Mouse (Mus musculus) C2C12 (cell line): Measurements from ENCODE around the gene Higd1a.

ENCODE experiments used
- CEBPB ChIP-seq: IDR thresholded peaks from one replicate; pipeline ENCODE4 v1.6.1; 2011; ENCODE audit warnings: low read depth, mild to moderate bottlenecking, control low read depth, moderate library complexity
- CTCF ChIP-seq: IDR thresholded peaks from one replicate; pipeline ENCODE4 v1.5.1; 2011; ENCODE audit not compliant: control insufficient read depth, insufficient read depth, insufficient read length
- MYOD1 ChIP-seq: IDR thresholded peaks from one replicate; pipeline ENCODE4 v1.6.1; 2011; ENCODE audit warnings: low read depth; ENCODE audit not compliant: control insufficient read depth, insufficient read length

GRCm38 (mm10) chr9:121807947-121808346, 50.2 kb downstream of the Higd1a start:
- no peak for TF ChIP-seq CTCF
- no peak for TF ChIP-seq MYOD1
- no peak for TF ChIP-seq CEBPB
